Mouse (Mus musculus): ENCODE measurements around the gene Spocd1. TPM values are rescaled to one million over a fixed set of nuclear protein-coding genes. Genes with fewer than 3 reads are reported as not detected.

The Spocd1 gene
- polyA plus RNA-seq, 1 experiment from 2014 or later = not detected

DNA sequence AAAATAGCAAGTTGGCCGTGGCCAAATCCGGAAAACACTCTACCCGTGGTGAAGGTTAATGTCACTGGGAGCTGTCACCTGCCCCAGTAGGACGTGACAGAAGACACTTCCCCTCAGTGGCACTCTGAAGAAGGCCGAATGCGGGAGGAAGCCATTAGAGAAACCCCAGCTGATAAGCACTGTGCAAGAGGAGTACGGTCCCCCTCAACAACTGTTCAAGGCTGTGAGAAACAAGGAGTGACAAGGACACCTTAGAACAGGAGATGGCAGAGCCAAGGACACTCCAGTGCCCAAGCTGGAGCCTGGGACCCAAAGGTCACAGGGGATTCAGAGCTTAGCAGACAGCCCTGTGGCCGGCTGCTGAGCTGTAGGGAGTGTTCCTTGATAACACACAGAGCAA is 2.5 kb upstream of the Spocd1 start:
- 56% methylated on average over 8 of the region's 8 CpGs for WGBS
- H3K27me3 ChIP-seq (replicated peaks; ENCODE audit: control insufficient read depth, insufficient read depth, low read length) = no peaks in the 10 kb centered on the region
- no peaks in the 10 kb centered on the region for H3K36me3 ChIP-seq (ENCODE audit: control insufficient read depth, insufficient read depth)
- H3K4me2 ChIP-seq (ENCODE audit: low read length) = no peak overlapping the region
- H3K27ac ChIP-seq (ENCODE audit: low read length) = no peak overlapping the region
- H3K9ac ChIP-seq (replicated peaks; ENCODE audit: low read depth, low read length) = no peak overlapping the region
- H3K4me3 ChIP-seq (replicated peaks; ENCODE audit: low read length) = no peak overlapping the region
- peaks cover 3% of the 10 kb centered on the region for H3K4me1 ChIP-seq (replicated peaks; ENCODE audit: control insufficient read depth, insufficient read depth, low read length)
- no peaks in the 10 kb centered on the region for H3K9me3 ChIP-seq (ENCODE audit: control insufficient read depth, low read length)
- no peak for ATAC-seq

DNA sequence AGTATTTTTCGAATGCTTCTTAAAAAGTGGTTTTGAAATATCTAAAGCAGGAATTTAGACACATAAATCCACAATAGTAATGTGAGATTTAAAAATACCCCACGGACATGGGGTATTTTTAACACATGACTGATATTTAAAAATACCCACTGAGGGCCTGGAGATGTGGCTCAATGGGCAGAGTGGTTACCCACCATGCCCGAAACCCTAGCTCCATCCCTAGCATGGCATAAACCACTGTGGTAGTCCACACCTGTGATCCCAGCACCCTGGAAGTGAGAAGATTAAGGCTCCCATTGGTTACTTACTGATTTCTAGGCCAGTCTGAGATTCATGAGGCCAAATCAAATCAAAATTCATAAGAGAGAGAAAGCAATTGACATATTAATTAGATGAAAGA is 2.0 kb upstream of the Spocd1 start:
- H3K9ac ChIP-seq (replicated peaks; ENCODE audit: low read depth, low read length) = no peak overlapping the region
- no peaks in the 10 kb centered on the region for H3K27me3 ChIP-seq (replicated peaks; ENCODE audit: control insufficient read depth, insufficient read depth, low read length)
- ATAC-seq = no peak
- 86% methylated on average over 3 of the region's 3 CpGs for WGBS
- H3K9me3 ChIP-seq (ENCODE audit: control insufficient read depth, low read length) = no peaks in the 10 kb centered on the region
- no peak overlapping the region for H3K4me2 ChIP-seq (ENCODE audit: low read length)
- no peak overlapping the region for H3K4me3 ChIP-seq (replicated peaks; ENCODE audit: low read length)
- H3K27ac ChIP-seq (ENCODE audit: low read length) = no peak overlapping the region
- no peaks in the 10 kb centered on the region for H3K36me3 ChIP-seq (ENCODE audit: control insufficient read depth, insufficient read depth)
- peaks cover 3% of the 10 kb centered on the region for H3K4me1 ChIP-seq (replicated peaks; ENCODE audit: control insufficient read depth, insufficient read depth, low read length)

DNA sequence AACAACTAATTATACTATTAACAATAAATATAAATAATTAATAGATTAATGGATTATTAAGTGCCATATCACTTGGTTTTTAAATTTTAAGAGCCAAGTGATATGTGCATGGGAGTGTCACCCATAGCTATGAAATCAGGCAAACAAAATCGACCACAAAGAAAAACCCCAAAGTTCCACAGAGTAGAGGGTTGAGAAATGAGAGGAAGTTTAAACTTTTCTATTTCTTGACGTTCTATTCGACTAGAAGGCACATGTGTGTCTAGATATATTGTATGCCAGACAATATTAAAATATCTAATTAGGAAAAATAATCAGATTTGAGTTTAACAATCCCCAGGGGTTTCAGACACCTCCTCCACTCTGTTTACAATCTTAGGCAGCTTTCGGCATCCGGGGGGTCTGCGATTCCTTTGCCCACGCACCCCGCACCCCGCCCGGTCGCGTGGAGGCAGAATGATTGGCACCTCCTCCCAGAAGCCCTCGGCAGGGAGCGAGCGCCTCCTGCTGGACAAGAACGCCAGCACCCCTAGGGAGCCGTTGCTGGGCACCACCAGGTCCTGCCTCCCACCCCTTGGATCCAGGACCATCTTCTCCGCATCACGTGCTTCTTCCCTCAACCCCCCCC is 811 bp upstream of the Spocd1 start:
- Histone ChIP-seq H3K27me3 (replicated peaks; ENCODE audit: control insufficient read depth, insufficient read depth, low read length) (no peaks in the 10 kb centered on the region), H3K4me2 (ENCODE audit: low read length) (peak overlapping the region; percentile 43), H3K36me3 (ENCODE audit: control insufficient read depth, insufficient read depth) (no peaks in the 10 kb centered on the region), H3K4me1 (replicated peaks; ENCODE audit: control insufficient read depth, insufficient read depth, low read length) (peaks cover 3% of the 10 kb centered on the region), H3K27ac (ENCODE audit: low read length) (no peak overlapping the region), H3K9me3 (ENCODE audit: control insufficient read depth, low read length) (no peaks in the 10 kb centered on the region), H3K4me3 (replicated peaks; ENCODE audit: low read length) (peak overlapping the region; percentile 22), H3K9ac (replicated peaks; ENCODE audit: low read depth, low read length) (0 out of 2 replicates have a peak overlapping the region, but pooled peaks have one; percentile 33)
- ATAC-seq = 0 out of 2 replicates have a peak, but pooled peaks have one; percentile 47
- WGBS = 5% methylated on average over 19 of the region's 19 CpGs

DNA sequence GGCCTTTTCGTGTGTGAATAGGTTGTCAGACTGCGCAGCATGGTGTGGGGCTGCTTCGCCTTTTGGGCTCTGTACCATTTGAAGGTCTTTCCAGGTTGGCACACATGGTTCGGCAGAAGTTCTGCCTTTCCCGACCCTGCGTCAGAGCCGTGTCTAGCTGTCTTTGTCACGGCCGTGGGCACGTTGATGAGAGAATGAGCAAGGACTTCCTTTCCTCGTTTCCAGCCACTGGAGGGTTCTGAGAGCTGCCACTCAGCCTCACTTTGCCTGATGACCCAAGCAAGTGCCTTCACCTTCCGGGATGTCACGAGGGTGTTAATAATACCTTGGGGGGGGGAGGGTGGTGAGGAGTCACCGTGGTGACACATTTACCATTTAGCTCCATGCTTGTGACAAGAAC is 4.6 kb downstream of the Spocd1 start:
- 69% methylated on average over 14 of the region's 14 CpGs for WGBS
- H3K27ac ChIP-seq (ENCODE audit: low read length) = no peak overlapping the region

DNA sequence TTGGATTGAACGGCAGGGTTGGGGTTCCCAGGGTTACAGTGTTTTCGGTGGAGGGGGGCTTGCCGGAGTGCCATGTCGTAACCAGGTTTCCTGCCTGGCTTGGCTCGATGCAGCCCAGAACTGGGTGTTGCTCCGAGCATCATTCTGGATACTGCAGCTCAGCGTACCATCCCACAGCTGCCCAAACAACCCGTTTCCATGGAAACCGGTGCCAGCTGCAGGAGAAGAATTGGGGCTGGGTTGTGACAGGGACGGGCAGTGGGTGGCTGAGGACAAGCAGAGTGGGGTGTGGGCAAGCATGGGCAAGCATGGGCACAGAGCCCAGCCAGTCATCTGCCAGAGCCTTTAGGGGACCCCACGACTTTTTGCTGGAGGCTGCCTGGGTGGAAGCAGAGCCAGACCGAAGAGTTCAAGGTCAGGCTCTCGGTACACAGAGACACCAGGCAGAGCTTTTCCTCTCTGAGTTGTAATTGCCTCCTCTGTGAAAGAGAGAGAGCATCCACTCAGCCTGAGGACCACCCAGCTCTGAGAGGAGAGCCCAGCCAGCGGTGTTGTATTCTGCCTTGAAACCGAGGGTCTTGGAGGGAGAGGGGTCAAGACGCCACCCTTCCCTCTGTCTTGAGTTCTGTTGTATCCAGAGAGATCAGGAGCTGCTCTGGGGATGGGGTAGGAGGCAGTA is 5.3 kb downstream of the Spocd1 start:
- Histone ChIP-seq H3K4me3 (replicated peaks; ENCODE audit: low read length) (no peak overlapping the region), H3K27me3 (replicated peaks; ENCODE audit: control insufficient read depth, insufficient read depth, low read length) (no peaks in the 10 kb centered on the region), H3K9ac (replicated peaks; ENCODE audit: low read depth, low read length) (no peak overlapping the region), H3K4me1 (replicated peaks; ENCODE audit: control insufficient read depth, insufficient read depth, low read length) (peaks cover 4% of the 10 kb centered on the region; the same call in 1 of the 2 replicates), H3K9me3 (ENCODE audit: control insufficient read depth, low read length) (no peaks in the 10 kb centered on the region), H3K27ac (ENCODE audit: low read length) (no peak overlapping the region), H3K4me2 (ENCODE audit: low read length) (no peak overlapping the region), H3K36me3 (ENCODE audit: control insufficient read depth, insufficient read depth) (no peaks in the 10 kb centered on the region)
- WGBS = 57% methylated on average over 16 of the region's 16 CpGs
- ATAC-seq = peak; percentile 63

More for the DNA sequence above, 4.6 kb downstream of the Spocd1 start:
- Histone ChIP-seq H3K4me2 (ENCODE audit: low read length) (no peak overlapping the region), H3K4me1 (replicated peaks; ENCODE audit: control insufficient read depth, insufficient read depth, low read length) (peaks cover 4% of the 10 kb centered on the region; the same call in 1 of the 2 replicates), H3K27me3 (replicated peaks; ENCODE audit: control insufficient read depth, insufficient read depth, low read length) (no peaks in the 10 kb centered on the region), H3K9ac (replicated peaks; ENCODE audit: low read depth, low read length) (no peak overlapping the region), H3K36me3 (ENCODE audit: control insufficient read depth, insufficient read depth) (no peaks in the 10 kb centered on the region), H3K9me3 (ENCODE audit: control insufficient read depth, low read length) (no peaks in the 10 kb centered on the region), H3K4me3 (replicated peaks; ENCODE audit: low read length) (no peak overlapping the region)
- no peak for ATAC-seq

DNA sequence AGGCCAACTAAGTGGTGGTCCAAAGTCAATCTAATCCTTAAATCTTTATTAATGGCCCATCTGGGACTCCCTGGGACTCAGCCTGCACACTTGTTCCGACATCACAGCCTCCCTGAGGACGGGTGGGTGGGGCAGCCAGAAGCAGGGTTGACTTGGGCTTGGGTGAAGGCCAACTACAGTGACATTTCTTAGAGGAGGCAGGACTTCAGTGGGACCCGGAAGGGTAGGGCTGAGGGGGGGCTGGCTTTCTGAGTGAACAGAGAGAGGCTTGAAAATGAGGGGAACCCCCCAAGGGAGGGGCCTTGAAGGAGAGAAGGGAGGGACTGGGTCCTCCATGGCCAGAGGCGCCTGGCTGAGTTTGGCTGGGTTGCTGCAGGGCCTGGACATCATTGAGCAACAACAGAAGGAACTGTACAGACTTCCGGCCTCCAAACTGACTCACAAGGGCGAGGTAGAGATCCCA is 22.3 kb downstream of the Spocd1 start:
- Histone ChIP-seq H3K9ac (replicated peaks; ENCODE audit: low read depth, low read length) (no peak overlapping the region), H3K4me2 (ENCODE audit: low read length) (no peak overlapping the region), H3K27me3 (replicated peaks; ENCODE audit: control insufficient read depth, insufficient read depth, low read length) (0 out of 2 replicates have a peak, but pooled peaks cover 2% of the 10 kb centered on the region), H3K4me1 (replicated peaks; ENCODE audit: control insufficient read depth, insufficient read depth, low read length) (no peaks in the 10 kb centered on the region; the same call in 1 of the 2 replicates), H3K4me3 (replicated peaks; ENCODE audit: low read length) (no peak overlapping the region), H3K9me3 (ENCODE audit: control insufficient read depth, low read length) (no peaks in the 10 kb centered on the region), H3K36me3 (ENCODE audit: control insufficient read depth, insufficient read depth) (no peaks in the 10 kb centered on the region), H3K27ac (ENCODE audit: low read length) (no peak overlapping the region)
- ATAC-seq = no peak
- 68% methylated on average over 6 of the region's 6 CpGs for WGBS

DNA sequence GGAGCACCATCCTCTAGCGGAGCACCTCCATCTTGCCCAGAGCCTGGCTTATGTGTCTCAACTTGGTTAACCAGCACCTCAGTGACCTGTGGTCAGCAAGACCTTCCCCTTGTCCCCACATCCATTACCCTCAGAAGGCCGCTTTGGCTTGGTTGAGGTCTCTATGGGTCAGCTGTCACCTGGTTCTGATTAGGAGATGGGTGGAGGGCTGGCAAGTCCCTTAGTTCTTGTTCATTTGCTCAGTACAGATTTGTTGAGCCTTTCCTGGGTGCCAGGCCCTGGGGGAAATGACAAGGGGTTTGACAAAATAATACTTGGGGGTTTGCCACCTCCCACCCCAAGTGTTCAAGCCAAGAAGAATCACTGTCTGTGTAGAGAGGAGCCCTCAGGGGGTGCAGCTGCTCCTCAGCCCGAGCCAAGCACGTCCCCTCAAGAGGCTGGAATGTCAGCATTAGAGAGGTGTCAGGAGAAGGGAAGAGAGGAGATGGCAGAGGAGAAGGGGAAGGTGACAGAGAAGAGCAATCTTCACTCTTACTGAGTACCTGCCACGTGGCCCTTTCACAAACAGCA is 23.3 kb downstream of the Spocd1 start:
- H3K4me3 ChIP-seq (replicated peaks; ENCODE audit: low read length) = no peak overlapping the region
- ATAC-seq = peak; percentile 31; the same call in 1 of the 2 replicates
- no peaks in the 10 kb centered on the region for H3K9me3 ChIP-seq (ENCODE audit: control insufficient read depth, low read length)
- no peaks in the 10 kb centered on the region for H3K36me3 ChIP-seq (ENCODE audit: control insufficient read depth, insufficient read depth)
- H3K4me1 ChIP-seq (replicated peaks; ENCODE audit: control insufficient read depth, insufficient read depth, low read length) = no peaks in the 10 kb centered on the region; the same call in 1 of the 2 replicates
- H3K9ac ChIP-seq (replicated peaks; ENCODE audit: low read depth, low read length) = no peak overlapping the region
- no peak overlapping the region for H3K27ac ChIP-seq (ENCODE audit: low read length)
- 57% methylated on average over 5 of the region's 5 CpGs for WGBS
- H3K4me2 ChIP-seq (ENCODE audit: low read length) = no peak overlapping the region
- 0 out of 2 replicates have a peak, but pooled peaks cover 2% of the 10 kb centered on the region for H3K27me3 ChIP-seq (replicated peaks; ENCODE audit: control insufficient read depth, insufficient read depth, low read length)

DNA sequence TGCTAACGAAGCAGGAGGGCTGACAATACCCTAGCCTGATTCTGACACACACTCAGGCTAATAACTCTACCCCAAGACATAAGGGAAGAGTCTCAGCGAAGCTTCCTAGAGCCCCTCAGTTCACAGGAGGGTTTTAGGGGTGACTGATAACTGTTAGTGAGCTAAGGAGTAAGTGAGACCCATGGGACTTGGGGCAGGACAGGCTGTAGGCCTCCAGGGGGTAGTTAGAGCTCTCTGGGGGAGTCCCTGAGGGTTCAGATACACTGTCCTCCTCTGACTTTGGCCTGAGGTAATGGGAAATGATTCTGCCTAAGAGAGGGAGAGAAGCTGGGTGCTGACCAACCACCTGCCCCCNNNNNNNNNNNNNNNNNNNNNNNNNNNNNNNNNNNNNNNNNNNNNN is 25.5 kb downstream of the Spocd1 start:
- 0 out of 2 replicates have a peak, but pooled peaks cover 2% of the 10 kb centered on the region for H3K27me3 ChIP-seq (replicated peaks; ENCODE audit: control insufficient read depth, insufficient read depth, low read length)
- no peak overlapping the region for H3K9ac ChIP-seq (replicated peaks; ENCODE audit: low read depth, low read length)
- H3K9me3 ChIP-seq (ENCODE audit: control insufficient read depth, low read length) = no peaks in the 10 kb centered on the region
- 43% methylated on average over 2 of the region's 2 CpGs for WGBS
- no peak for ATAC-seq
- H3K27ac ChIP-seq (ENCODE audit: low read length) = no peak overlapping the region
- H3K4me2 ChIP-seq (ENCODE audit: low read length) = no peak overlapping the region
- no peak overlapping the region for H3K4me3 ChIP-seq (replicated peaks; ENCODE audit: low read length)
- H3K36me3 ChIP-seq (ENCODE audit: control insufficient read depth, insufficient read depth) = no peaks in the 10 kb centered on the region
- H3K4me1 ChIP-seq (replicated peaks; ENCODE audit: control insufficient read depth, insufficient read depth, low read length) = no peaks in the 10 kb centered on the region; the same call in 1 of the 2 replicates
